Mouse (Mus musculus) left cerebral cortex, adult 8-10 months (tissue): ENCODE results near the gene Adgrg3. TPM values are rescaled to one million over a fixed set of nuclear protein-coding genes. Genes with fewer than 3 reads are reported as not detected.
"Not testable (repeated sequence)": the region's sequence is repeated elsewhere in the genome, so short reads cannot be mapped to it uniquely, and the experiment has no call there.

Experiments used
- DNase-seq, 2 experiments: peaks; one replicate each; pipeline ENCODE4 v3.0.0; 2022; ENCODE audit warnings: low spot score in 2 of 2
- total RNA-seq, 4 experiments: library from RNA; stranded (reverse); gene quantifications; 2 replicates each; pipeline ENCODE4 v1.2.4; 2022

Gene Adgrg3
- total RNA-seq, 4 experiments from 2014 or later: 0.27 to 0.30 TPM; not detected in 2

DNA sequence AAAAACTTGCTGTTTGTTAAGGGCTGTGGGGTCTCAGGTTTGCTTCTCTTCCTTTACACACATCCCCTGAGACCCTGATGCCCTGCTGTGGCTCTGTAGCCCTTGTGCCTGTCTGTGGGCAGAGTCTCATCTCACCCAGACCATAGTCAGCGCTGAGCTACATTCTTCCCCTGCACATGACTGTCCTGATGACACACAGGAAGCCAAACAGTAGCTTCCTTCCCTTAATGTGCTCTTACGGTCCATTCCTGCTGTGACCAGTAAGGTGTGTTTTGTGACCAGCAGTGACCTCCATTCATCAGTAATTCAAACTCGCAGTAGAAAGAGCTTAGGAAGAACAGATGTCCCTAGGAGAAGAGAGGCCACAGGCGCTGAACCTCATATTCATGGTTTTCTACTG, 6.9 kb downstream of the Adgrg3 start:
- no peak for DNase-seq

DNA sequence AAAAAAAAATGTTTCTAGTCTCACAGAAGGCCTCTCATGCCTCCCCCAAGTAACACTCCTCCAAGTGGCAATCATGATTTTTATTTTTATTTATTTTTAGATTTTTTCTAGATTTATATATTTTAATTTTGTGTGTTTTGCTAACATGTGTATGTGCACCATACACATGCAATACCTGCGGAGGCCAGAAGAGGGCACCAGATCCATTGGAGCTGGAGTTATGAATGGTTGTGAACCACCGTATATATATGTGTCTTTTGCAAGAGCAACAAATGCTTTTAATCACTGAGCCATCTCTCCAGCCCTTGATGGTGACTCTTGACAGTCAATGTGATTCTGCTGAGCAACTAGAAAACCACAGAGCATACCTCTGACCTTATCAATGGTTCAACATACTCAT, 7.9 kb downstream of the Adgrg3 start:
- no peak for DNase-seq

GRCm38 (mm10) chr8:95028391-95028790, 10.9 kb downstream of the Adgrg3 start:
- not testable (repeated sequence) for DNase-seq

DNA sequence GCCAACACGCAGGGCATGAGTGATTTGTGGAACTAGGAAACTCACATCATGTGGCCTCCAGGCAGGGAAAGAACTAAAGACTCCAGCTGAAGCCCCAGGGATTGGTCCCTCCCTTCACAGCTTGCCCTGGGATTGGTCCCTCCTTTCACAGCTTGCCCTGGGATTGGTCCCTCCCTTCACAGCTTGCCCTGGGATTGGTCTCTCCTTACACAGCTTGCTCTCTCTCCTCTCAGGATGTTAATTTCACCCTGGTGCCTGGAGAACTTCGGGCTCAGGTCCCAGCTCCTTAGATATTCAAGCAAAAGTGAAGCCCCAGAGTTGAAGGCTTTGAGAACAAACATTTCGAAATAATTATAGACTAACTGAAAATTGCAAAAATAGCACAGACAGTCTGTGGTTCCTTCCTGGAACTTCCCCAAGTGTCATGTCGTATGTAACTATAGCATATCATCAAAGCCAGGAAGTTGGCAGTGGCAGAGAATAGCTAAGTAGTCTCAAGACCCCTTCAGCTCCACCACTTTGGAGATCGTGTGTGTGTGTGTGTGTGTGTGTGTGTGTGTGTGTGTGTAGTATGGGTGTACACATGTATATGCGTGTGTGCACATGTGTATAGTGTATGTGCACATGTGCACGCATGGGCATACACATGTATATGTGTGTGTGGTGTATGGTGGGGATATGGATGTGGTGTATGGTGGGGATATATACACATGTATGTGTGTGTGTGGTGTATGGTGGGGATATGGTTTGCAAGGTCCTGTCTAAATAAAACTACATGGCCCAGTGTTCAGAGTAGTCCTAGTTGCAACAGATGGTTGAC, 19.8 kb downstream of the Adgrg3 start:
- peak in 1 of 2 experiments; percentile 37 for DNase-seq

- DNase-seq: no peak
Observed at GRCm38 (mm10) chr8:95041883-95042784, 24.6 kb downstream of the Adgrg3 start.

DNA sequence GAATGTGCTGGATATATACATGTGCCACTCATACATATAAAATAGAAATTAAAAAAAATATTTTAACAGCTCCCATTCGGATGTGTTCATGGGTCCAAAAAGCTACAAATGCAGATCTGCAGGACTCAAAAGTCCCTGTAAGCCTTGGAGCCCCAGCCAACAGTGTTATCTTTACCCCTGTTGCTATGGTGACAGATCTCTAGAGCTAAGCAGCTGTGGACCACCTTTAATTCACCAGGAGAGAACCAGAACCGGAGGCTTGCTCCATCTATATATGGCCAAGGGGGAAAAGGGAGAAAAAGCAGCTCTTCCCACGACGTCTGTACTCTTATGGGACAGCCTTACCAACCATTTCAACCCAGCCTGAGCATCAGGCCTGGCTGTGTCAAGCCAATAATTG, 27.3 kb downstream of the Adgrg3 start:
- DNase-seq: no peak

DNA sequence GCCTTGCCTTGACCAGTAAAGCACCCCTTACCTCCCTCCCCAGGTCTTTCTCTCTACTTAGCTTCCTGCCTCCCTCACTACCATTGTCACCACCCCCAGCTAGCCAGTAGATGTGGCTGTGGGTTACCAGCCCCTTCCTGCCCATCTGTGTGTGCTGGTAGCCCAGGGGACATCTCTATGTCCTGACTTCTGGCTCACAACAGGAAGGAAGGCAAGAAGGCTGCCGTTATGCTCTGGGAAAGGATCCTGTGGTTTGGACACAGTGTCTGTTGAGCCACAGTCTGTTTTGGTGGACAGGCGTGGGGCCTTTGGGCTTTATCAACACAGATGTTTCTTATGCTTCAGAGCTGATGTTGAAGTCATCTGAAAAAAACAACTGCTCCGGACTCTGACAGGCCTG, 29.5 kb downstream of the Adgrg3 start:
- no peak for DNase-seq

DNA sequence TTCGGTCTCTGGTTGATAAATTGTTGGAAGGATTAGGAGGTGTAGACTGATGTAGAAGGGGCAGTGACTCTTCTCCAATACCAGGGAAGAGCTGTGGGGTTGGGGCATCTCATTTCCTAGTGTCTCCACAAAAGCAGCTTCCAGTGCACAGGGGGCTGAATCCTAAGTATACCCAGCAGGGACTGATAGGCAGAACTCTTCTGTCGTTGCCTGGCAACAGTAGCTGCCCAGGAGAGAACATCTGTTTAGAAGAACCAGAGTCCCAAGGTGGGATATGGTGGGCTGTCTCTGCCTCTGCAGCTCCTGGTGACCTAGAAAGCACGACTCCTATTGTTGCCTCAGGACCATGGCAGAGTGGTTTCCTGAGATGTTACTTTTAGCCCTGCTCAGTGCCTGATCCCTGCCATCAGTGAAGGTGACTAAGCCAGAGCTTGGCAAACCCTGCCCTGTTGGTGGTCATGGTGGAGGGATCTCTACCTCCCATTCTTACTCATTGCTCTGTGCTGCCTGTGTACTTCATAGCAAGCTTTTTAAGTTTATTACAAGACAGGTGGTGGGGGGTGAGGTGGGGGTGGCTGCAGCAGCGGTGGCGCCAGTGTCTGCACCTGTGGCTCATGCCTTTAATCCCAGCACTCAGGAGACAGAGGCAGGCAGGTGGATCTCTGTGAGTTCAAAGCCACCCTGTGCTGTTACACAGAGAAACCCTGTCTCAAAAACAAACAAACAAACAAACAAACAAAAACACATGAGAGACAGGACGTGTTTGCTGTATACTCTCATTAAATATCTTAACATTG, 30.6 kb downstream of the Adgrg3 start:
- DNase-seq: no peak

GRCm38 (mm10) chr8:95049636-95050035, 32.1 kb downstream of the Adgrg3 start:
- no peak for DNase-seq

DNA sequence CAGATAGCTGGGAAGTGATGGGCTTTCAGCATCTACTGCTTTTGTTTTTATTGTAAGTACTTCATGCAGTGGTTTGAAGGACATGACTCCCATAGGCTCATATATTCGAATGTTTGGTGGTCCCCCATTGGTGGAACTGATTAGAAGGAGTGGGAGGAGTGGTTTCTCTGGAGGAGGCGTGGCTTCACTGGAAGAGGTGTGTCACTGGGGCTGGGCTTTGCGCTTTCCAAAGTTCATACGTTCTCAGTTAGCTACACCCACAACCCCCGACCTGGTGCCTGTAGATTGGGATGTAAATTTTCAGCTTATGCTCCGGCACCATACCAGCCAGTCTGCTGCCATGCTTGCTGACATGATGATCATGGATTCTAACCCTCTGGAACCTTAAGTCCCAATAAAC, 36.9 kb downstream of the Adgrg3 start:
- no peak for DNase-seq

DNA sequence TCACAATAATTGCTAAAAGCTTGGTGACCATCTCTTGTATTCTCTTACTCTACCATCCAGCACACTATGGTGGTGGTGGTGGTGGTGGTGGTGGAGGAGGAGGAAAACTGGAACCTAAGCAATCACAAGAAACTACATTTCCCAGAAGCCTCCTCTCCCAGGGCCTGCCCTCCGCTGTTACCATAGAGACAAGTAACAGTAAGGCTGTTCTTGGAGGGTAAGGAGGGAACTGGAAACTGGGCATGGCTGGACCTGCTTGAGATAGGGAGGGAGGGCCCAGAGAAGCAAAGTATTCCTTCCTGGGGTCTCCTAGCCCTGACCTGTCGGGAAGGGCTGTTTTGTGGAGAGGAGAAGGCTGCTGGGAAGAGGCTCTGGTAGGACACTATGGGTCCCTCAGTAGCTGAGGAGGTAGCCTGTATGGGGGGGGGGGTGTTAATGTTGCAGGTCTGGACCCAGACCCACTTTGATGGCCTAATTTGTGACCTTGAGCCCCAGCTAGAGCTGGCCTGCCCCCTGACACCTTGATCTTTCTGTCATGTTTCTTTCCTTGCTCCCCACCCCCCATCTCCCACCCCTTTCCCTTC, 37.5 kb downstream of the Adgrg3 start, which contains the start of gene Drc7:
Gene Drc7 (plus strand): TSS at position 177 of the 584 bp plus-strand sequence.
- no peak for DNase-seq

DNA sequence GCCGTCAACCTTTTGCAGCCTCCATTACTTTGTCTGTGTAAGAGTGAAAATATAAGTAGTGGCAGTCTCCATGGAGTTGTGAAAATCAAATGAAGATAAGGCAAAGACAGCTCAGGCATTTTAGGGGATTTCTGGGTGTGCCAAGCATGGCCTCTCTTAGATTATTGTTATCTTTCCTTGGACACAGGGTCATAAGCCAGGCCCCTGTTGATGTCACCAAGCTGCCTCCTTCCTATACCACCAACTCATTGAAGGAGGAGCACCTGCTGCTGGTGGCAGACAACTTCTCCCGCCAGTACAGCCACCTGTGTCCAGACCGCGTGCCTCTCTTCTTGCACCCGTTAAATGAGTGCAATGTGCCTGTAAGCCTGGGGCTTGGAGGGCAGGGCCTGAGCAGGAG, 38.9 kb downstream of the Adgrg3 start:
- no peak for DNase-seq

DNA sequence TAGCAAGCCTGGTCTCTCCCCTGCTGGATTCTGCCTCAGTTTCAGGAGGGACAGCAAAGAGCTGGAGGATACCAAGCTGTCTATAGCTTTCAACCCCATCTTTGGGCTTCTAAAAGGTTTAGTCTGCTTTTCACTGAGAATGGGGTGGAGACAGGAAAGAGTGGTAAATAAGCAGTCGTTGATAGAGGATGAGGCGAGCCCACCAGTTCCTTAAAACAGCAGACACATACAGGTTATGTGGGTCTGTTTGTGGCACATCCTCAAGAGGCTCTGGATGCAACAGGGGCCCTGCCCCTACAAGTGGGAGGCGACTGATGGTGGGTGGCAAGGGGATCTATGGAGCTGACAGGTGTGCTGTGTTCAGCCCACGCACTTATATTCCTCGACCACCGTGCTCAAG, 41.2 kb downstream of the Adgrg3 start:
- DNase-seq: no peak

DNA sequence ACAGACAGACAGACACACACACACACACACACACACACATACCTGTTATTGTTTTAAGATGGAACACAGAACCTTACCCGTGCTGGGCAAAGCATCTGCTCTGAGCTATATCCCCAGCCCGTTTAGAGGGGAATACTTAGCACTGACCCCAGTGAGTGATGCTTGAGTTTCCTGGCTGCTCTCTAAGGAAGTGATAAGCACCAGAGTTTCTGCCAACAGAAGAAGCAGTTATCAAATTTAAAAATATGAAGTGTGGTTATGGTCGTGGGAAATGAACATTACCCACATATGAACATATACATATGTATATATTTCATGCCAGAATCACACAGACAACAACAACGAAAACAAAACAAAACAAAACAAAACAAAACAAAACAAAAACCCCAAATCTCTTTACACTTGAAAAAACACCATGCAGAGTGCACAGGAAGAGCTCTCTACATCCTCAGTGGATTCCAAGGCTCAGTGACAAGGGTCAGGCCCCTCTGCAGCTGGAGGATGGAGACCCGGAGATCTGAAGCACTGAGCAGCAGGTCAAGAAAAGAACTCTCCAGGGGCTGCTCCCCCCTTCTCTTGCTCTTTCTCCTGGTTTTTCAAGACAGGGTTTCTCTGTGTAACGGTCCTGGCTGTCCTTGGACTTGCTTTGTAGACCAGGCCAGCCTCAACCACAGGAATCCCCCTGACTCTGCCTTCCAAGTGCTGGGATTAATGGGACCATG, 42.5 kb downstream of the Adgrg3 start:
- DNase-seq: no peak

DNA sequence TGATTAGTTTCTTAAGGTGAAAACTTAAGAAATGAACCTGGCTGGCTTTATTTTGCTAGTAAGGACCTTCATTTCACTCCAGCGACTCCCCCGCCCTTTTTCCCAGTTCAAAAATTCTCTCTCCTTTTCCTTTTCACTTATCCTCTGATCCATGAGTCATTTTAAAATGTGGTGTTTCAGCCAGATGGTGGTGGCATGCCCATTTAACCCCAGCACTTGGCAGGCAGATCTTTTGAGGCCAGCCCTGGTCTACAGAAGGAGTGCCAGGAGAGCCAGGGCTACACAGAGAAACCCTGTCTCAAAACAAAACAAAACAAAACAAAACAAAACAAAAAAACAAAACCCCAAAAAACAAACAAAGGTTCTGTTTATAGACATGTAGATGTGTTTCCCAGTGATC, 47.0 kb downstream of the Adgrg3 start:
- DNase-seq: no peak

GRCm38 (mm10) chr8:95067582-95067981, 50.1 kb downstream of the Adgrg3 start:
- no peak for DNase-seq

DNA sequence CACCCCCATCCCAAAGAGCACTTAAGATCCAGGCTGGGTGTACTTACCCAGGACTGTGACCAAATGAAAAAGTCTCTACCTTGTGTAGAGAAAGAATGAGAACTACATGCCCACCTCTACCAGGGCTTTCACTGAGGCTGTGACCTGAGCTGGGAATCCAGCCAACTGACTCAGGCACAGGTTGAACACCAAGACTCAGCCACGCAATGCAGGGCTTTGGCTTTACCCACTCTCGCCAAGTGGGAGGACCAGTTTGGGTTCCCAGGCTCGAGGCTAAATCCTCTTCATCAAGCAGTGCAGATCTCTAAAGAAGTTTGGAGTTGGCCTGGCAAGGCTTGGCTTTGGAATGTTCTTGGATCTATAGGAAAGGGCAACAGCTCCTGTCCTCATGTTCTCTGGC, 58.0 kb downstream of the Adgrg3 start:
- no peak for DNase-seq

DNA sequence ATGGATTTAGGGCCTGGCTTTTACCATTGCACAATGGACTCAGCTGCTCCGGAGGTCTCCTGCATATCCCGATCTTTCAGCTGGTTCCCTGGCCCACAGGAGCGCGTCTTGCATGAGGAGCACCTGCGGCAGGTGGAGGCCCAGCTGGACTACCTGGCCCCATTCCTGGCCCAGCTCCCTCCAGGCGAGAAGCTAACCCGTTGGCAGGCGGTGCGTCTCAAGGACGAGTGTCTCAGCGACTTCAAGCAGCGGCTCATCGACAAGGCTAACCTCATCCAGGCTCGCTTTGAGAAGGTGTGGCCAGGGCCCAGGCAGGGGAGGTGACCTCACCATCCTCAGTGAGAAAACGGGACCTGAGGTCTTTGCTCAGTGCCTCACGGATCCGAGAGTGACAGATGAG, 58.7 kb downstream of the Adgrg3 start:
- no peak for DNase-seq

DNA sequence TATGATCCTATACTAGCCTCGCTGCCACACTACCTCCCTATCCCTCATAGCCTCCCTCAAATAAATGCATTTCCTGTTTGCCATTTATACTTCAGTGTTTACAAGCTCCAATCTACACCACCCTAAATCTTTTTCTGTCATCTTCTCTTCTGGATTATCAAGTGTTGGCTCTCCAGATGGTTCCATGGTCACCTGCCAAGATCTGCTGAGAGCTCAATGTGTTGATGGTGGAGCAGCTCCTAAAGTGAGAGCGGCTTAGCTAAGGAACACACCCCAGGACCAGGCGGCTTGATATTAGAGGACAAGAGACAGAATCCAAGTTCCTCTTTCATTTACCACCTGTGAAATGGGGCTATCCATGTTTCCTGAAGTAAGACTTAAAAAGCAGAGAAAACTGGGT, 60.6 kb downstream of the Adgrg3 start:
- DNase-seq: no peak

DNA sequence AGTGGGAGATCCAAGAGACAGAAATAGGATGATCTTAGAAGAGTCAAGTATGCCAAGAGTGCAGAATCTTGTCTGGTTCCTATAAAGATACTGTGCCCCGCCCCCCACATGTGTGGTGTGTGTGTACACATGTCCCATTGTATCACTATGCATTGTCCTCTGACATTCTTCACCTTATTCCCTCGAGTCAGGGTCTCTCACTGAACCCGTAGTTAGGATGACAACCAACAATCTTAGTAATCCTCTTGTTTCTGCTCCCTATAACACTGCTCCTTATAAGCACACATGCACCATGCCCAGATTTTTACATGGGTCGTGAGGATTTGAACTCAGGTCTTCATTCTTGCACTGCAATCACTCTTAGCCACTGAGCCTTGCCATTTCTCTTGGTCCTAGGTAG, 61.8 kb downstream of the Adgrg3 start:
- DNase-seq: no peak
